Mouse (Mus musculus) layer of hippocampus, adult 8-10 months (tissue): ENCODE measurements around the gene Cdcp1. TPM values are rescaled to one million over a fixed set of nuclear protein-coding genes. Genes with fewer than 3 reads are reported as not detected.

Source experiments
- DNase-seq, 2 experiments: peaks; one replicate each; pipeline ENCODE4 v3.0.0; 2022; ENCODE audit warnings: low spot score in 2 of 2
- total RNA-seq, 4 experiments: library from RNA; stranded (reverse); gene quantifications; 2 replicates each; pipeline ENCODE4 v1.2.4; 2022

Cdcp1 gene
- total RNA-seq, 4 experiments from 2014 or later = 0.11 TPM; not detected in 3

- DNase-seq = no peak
Measured at GRCm38 (mm10) chr9:123152026-123152425, 63.8 kb downstream of the Cdcp1 start.

GRCm38 (mm10) chr9:123151561-123151960, 64.3 kb downstream of the Cdcp1 start:
- no peak for DNase-seq

- DNase-seq = peak in 1 of 2 experiments; percentile 43
Measured at GRCm38 (mm10) chr9:123150241-123151020, 65.4 kb downstream of the Cdcp1 start, which contains the start of gene Clec3b. Gene Clec3b, plus strand, starts transcription at chr9:123150946.

- no peak for DNase-seq
Measured at GRCm38 (mm10) chr9:123148430-123148829, 67.4 kb downstream of the Cdcp1 start.

- DNase-seq = no peak
Measured at GRCm38 (mm10) chr9:123139887-123140614, 75.8 kb downstream of the Cdcp1 start.

- DNase-seq = no peak
Measured at GRCm38 (mm10) chr9:123138891-123139474, 76.9 kb downstream of the Cdcp1 start.

- DNase-seq = no peak
Measured at GRCm38 (mm10) chr9:123136953-123137682, 78.7 kb downstream of the Cdcp1 start.

- no peak for DNase-seq
Measured at GRCm38 (mm10) chr9:123132994-123133393, 82.8 kb downstream of the Cdcp1 start.

GRCm38 (mm10) chr9:123127663-123128062, 88.2 kb downstream of the Cdcp1 start:
- DNase-seq = no peak

- DNase-seq = no peak
Measured at GRCm38 (mm10) chr9:123124413-123124981, 91.3 kb downstream of the Cdcp1 start.

- no peak for DNase-seq
Measured at GRCm38 (mm10) chr9:123123571-123124412, 92.0 kb downstream of the Cdcp1 start.

- no peak for DNase-seq
Measured at GRCm38 (mm10) chr9:123123017-123123416, 92.8 kb downstream of the Cdcp1 start.

Other genes starting within 250 kb of the Cdcp1 start
- 10 to 100 TPM; 22.0 to 28.7 (median 24.3) TPM for gene Tmem42, start 194.7 kb downstream of the Cdcp1 start, total RNA-seq
- 1 to 10 TPM; 1.2 to 2.2 (median 1.9) TPM for gene Tgm4, start 181.3 kb downstream of the Cdcp1 start, total RNA-seq
- gene Zdhhc3, start 102.8 kb downstream of the Cdcp1 start, total RNA-seq = 10 to 100 TPM; 57.6 to 60.7 (median 59.0) TPM
- 10 to 100 TPM; 41.0 to 52.4 (median 46.1) TPM for gene Exosc7, start 102.8 kb downstream of the Cdcp1 start, total RNA-seq
- 1 to 10 TPM; 2.1 to 3.1 (median 2.4) TPM for gene Clec3b, start 65.1 kb downstream of the Cdcp1 start, total RNA-seq
- 10 to 100 TPM; 27.9 to 32.5 (median 31.2) TPM for gene Tmem158, start 44.7 kb upstream of the Cdcp1 start, total RNA-seq
- gene Lars2, start 150.9 kb upstream of the Cdcp1 start, total RNA-seq = 1,000 to 10,000 TPM in 1 of 4 experiments, 100 to 1,000 TPM in 1, 10 to 100 TPM in 2; 42.2 to 1,241 (median 109) TPM